9 mouse cellular contexts compared by ENCODE assay signal in genomic region chr5:36831272-36831671, GRCm38 (mm10). TPM values are rescaled to one million over a fixed set of nuclear protein-coding genes. Genes with fewer than 3 reads are reported as not detected.
A peak's percentile ranks its signal among the peaks of the same experiment; 100 is the strongest.
DNase-seq lines count a peak whose midpoint lies in the region; ATAC-seq and TF ChIP-seq lines count a peak whose summit lies in the region.
"Had no signal": no experiment of that assay in that cellular context is flagged by ENCODE, and none has a peak within 500 bp of the region (broad histone marks: within the 10 kb centered on the region; RNA-seq: fewer than 3 reads in every experiment).

No protein-coding gene starts in this region.

- intact Hi-C loops in gastrocnemius, adult 2 months (cut with DNase I), result loop anchor here (10.0 kb wide), 2 partner anchors 124 to 164 kb away; no protein-coding TSS in a partner anchor

- TF ChIP-seq CTCF in brain, embryonic 14.5 days (IDR thresholded peaks at IDR 0.05; ENCODE audit: borderline replicate concordance, extremely low read depth, insufficient read depth, insufficient read length), result no peak
- no peak for TF ChIP-seq CTCF in gastrocnemius, adult 2 months (IDR thresholded peaks at IDR 0.05)

- no peaks in the 10 kb centered on the region for H3K27me3 ChIP-seq in hindbrain, embryonic 11.5 days (ENCODE audit: control insufficient read depth, insufficient read depth, low read length)
- H3K27me3 ChIP-seq in hindbrain, embryonic 10.5 days (ENCODE audit: insufficient read depth, poor library complexity, severe bottlenecking), result no peaks in the 10 kb centered on the region
- no peaks in the 10 kb centered on the region for H3K27me3 ChIP-seq in hindbrain, embryonic 12.5 days
- no peaks in the 10 kb centered on the region; the same call in 1 of the 2 replicates for H3K27me3 ChIP-seq in midbrain, embryonic 15.5 days (replicated peaks)
- H3K27me3 ChIP-seq: lung, embryonic 15.5 days had no signal

- WGBS in hindbrain, embryonic 11.5 days, result 60% methylated on average over 7 of the region's 7 CpGs
- 68% methylated on average over 7 of the region's 7 CpGs for WGBS in hindbrain, embryonic 10.5 days
- 67% methylated on average over 7 of the region's 7 CpGs for WGBS in hindbrain, embryonic 12.5 days
- WGBS in midbrain, embryonic 15.5 days, result 68% methylated on average over 7 of the region's 7 CpGs

- no peak overlapping the region for H3K9ac ChIP-seq in hindbrain, embryonic 11.5 days (ENCODE audit: low read depth, low read length)
- no peak overlapping the region for H3K9ac ChIP-seq in hindbrain, embryonic 12.5 days
- no peak overlapping the region for H3K9ac ChIP-seq in midbrain, embryonic 15.5 days
- H3K9ac ChIP-seq: lung, embryonic 15.5 days had no signal

- TF ChIP-seq POLR2A in brain, embryonic 14.5 days (IDR thresholded peaks at IDR 0.05; ENCODE audit: borderline replicate concordance, extremely low read depth, insufficient read depth, insufficient read length, poor library complexity, severe bottlenecking), result no peak

- peaks cover 2% of the 10 kb centered on the region; the same call in 1 of the 2 replicates for H3K36me3 ChIP-seq in hindbrain, embryonic 11.5 days (ENCODE audit: control insufficient read depth, insufficient read depth, low read length)
- H3K36me3 ChIP-seq in hindbrain, embryonic 10.5 days, result peaks cover 17% of the 10 kb centered on the region
- H3K36me3 ChIP-seq in hindbrain, embryonic 12.5 days, result no peaks in the 10 kb centered on the region
- no peaks in the 10 kb centered on the region for H3K36me3 ChIP-seq in midbrain, embryonic 15.5 days (replicated peaks)
- H3K36me3 ChIP-seq: lung, embryonic 15.5 days had no signal

- no peak overlapping the region for H3K27ac ChIP-seq in hindbrain, embryonic 11.5 days (ENCODE audit: low read depth, low read length)
- no peak overlapping the region for H3K27ac ChIP-seq in hindbrain, embryonic 10.5 days
- no peak overlapping the region for H3K27ac ChIP-seq in hindbrain, embryonic 12.5 days
- no peak overlapping the region for H3K27ac ChIP-seq in midbrain, embryonic 15.5 days
- no peak overlapping the region for H3K27ac ChIP-seq in gastrocnemius, adult 2 months
- H3K27ac ChIP-seq: lung, embryonic 15.5 days had no signal

- ATAC-seq in hindbrain, embryonic 11.5 days (ENCODE audit: low FRiP score), result peak; percentile 39; the same call in 1 of the 2 replicates
- peak; percentile 20; the same call in 1 of the 2 replicates for ATAC-seq in hindbrain, embryonic 12.5 days (ENCODE audit: low FRiP score)
- peak; percentile 73 for ATAC-seq in midbrain, embryonic 15.5 days (replicated peaks)

- H3K9me3 ChIP-seq in hindbrain, embryonic 11.5 days (ENCODE audit: control insufficient read depth, low read length), result no peaks in the 10 kb centered on the region
- H3K9me3 ChIP-seq in hindbrain, embryonic 10.5 days, result no peaks in the 10 kb centered on the region
- no peaks in the 10 kb centered on the region for H3K9me3 ChIP-seq in hindbrain, embryonic 12.5 days (replicated peaks)
- H3K9me3 ChIP-seq in midbrain, embryonic 15.5 days, result no peaks in the 10 kb centered on the region
- H3K9me3 ChIP-seq: lung, embryonic 15.5 days had no signal

- no peak overlapping the region for H3K4me2 ChIP-seq in hindbrain, embryonic 11.5 days (replicated peaks; ENCODE audit: low read depth, low read length)
- peak overlapping the region; percentile 74; the same call in 1 of the 2 replicates for H3K4me2 ChIP-seq in hindbrain, embryonic 12.5 days (replicated peaks)
- peak overlapping the region; percentile 66 for H3K4me2 ChIP-seq in midbrain, embryonic 15.5 days

- DNase-seq in hindbrain, embryonic 11.5 days (ENCODE audit: low spot score), result peak; percentile 35
- DNase-seq in hindbrain, embryonic 10.5 days (ENCODE audit: low spot score), result no peak
- DNase-seq in brain, embryonic 14.5 days (ENCODE audit: low read depth), result peak; percentile 40
- DNase-seq in gastrocnemius, postnatal 10 days, result no peak
- no peak for DNase-seq in ovary, postnatal 36 days (ENCODE audit: low spot score)
- no peak for DNase-seq in gastrocnemius, adult 2 months

- no peak overlapping the region for H3K4me3 ChIP-seq in hindbrain, embryonic 11.5 days (ENCODE audit: low read depth, low read length)
- no peak overlapping the region for H3K4me3 ChIP-seq in hindbrain, embryonic 10.5 days
- H3K4me3 ChIP-seq in hindbrain, embryonic 12.5 days, result no peak overlapping the region
- no peak overlapping the region for H3K4me3 ChIP-seq in midbrain, embryonic 15.5 days
- H3K4me3 ChIP-seq in gastrocnemius, adult 2 months, result no peak overlapping the region

- H3K4me1 ChIP-seq in hindbrain, embryonic 11.5 days (replicated peaks; ENCODE audit: control insufficient read depth, insufficient read depth, low read length), result 0 out of 2 replicates have a peak, but pooled peaks cover 3% of the 10 kb centered on the region
- H3K4me1 ChIP-seq in hindbrain, embryonic 10.5 days (replicated peaks), result peaks cover 19% of the 10 kb centered on the region
- H3K4me1 ChIP-seq in hindbrain, embryonic 12.5 days, result peaks cover 13% of the 10 kb centered on the region
- H3K4me1 ChIP-seq in midbrain, embryonic 15.5 days, result peaks cover 7% of the 10 kb centered on the region

RNA-seq across cellular contexts. Expression of gene Man2b2, which starts 0.8 kb away (rescaled TPM):
- polyA plus RNA-seq in hindbrain, embryonic 11.5 days (2014; fragmentation: Nextera tagmentation; extraction: Ambion mirVana), result 10.4 and 12.2 TPM in 2 replicates
- polyA plus RNA-seq in hindbrain, embryonic 10.5 days (2016; fragmentation: Nextera tagmentation; extraction: Ambion mirVana), result 16.6 and 17.7 TPM in 2 replicates
- 13.8 and 18.1 TPM in 2 replicates for polyA plus RNA-seq in brain, embryonic 14.5 days (2012; rRNA removed)
- polyA plus RNA-seq in hindbrain, embryonic 12.5 days (2016; fragmentation: Nextera tagmentation; extraction: Ambion mirVana), result 16.1 and 16.7 TPM in 2 replicates
- 11.7 and 13.1 TPM in 2 replicates for polyA plus RNA-seq in midbrain, embryonic 15.5 days (2015; fragmentation: Nextera tagmentation; extraction: Ambion mirVana)
- total RNA-seq in gastrocnemius, postnatal 10 days (2021), result 10 to 100 TPM; 12.1 to 15.1 TPM
- total RNA-seq in gastrocnemius, adult 2 months (2021), result 1 to 10 TPM; 4.7 to 6.2 TPM

RNA-seq across cellular contexts. Expression of gene Mrfap1, which starts 34.7 kb away (rescaled TPM):
- polyA plus RNA-seq in hindbrain, embryonic 11.5 days (2014; fragmentation: Nextera tagmentation; extraction: Ambion mirVana), result 574 and 582 TPM in 2 replicates
- 423 and 451 TPM in 2 replicates for polyA plus RNA-seq in hindbrain, embryonic 10.5 days (2016; fragmentation: Nextera tagmentation; extraction: Ambion mirVana)
- 169 and 202 TPM in 2 replicates for polyA plus RNA-seq in brain, embryonic 14.5 days (2012; rRNA removed)
- polyA plus RNA-seq in hindbrain, embryonic 12.5 days (2016; fragmentation: Nextera tagmentation; extraction: Ambion mirVana), result 495 and 532 TPM in 2 replicates
- 289 and 308 TPM in 2 replicates for polyA plus RNA-seq in midbrain, embryonic 15.5 days (2015; fragmentation: Nextera tagmentation; extraction: Ambion mirVana)
- total RNA-seq in gastrocnemius, postnatal 10 days (2021), result 100 to 1,000 TPM; 319 to 321 TPM
- total RNA-seq in gastrocnemius, adult 2 months (2021), result 100 to 1,000 TPM; 207 to 261 TPM

RNA-seq across cellular contexts. Expression of gene Ppp2r2c, which starts 37.0 kb away (rescaled TPM):
- 1.9 and 3.3 TPM in 2 replicates for polyA plus RNA-seq in hindbrain, embryonic 11.5 days (2014; fragmentation: Nextera tagmentation; extraction: Ambion mirVana)
- polyA plus RNA-seq in hindbrain, embryonic 10.5 days (2016; fragmentation: Nextera tagmentation; extraction: Ambion mirVana), result 1.1 and 1.6 TPM in 2 replicates
- 49.0 and 66.7 TPM in 2 replicates for polyA plus RNA-seq in brain, embryonic 14.5 days (2012; rRNA removed)
- 7.6 and 8.0 TPM in 2 replicates for polyA plus RNA-seq in hindbrain, embryonic 12.5 days (2016; fragmentation: Nextera tagmentation; extraction: Ambion mirVana)
- 54.7 and 55.3 TPM in 2 replicates for polyA plus RNA-seq in midbrain, embryonic 15.5 days (2015; fragmentation: Nextera tagmentation; extraction: Ambion mirVana)
- 1 to 10 TPM; 1.2 TPM for total RNA-seq in gastrocnemius, postnatal 10 days (2021)
- total RNA-seq in gastrocnemius, adult 2 months (2021), result under 1 TPM; 0.17 to 0.18 TPM

Comparison
In these comparisons a context has a peak if more than half of its experiments do, and no peak if none do; other contexts are left out.
1. DNase-seq: peak in hindbrain, embryonic 11.5 days (single experiment) and brain, embryonic 14.5 days (single experiment); none in hindbrain, embryonic 10.5 days (single experiment), gastrocnemius, postnatal 10 days (single experiment), ovary, postnatal 36 days (single experiment) and gastrocnemius, adult 2 months (single experiment).
2. ATAC-seq: peak in every context shown above with its lines; median percentile 73 in midbrain, embryonic 15.5 days; 39 in hindbrain, embryonic 11.5 days; 20 in hindbrain, embryonic 12.5 days.